Mouse (Mus musculus) gastrocnemius, postnatal 36 days (tissue): ENCODE measurements around the gene Acsm1. TPM values are rescaled to one million over a fixed set of nuclear protein-coding genes. Genes with fewer than 3 reads are reported as not detected.

Experiments
- DNase-seq, 2 experiments: peaks; one replicate each; pipeline ENCODE4 v3.0.0; 2022
- intact Hi-C: fragments of 180-260 bp; cut with DNase I; formaldehyde crosslinking; loops from one replicate; pipeline ENCODE4 v1.15.1; 2025
- total RNA-seq, 2 experiments: library from RNA; stranded (reverse); gene quantifications; 2 replicates each; pipeline ENCODE4 v1.2.3; 2021

The Acsm1 gene
- total RNA-seq, 2 experiments from 2014 or later = not detected

DNA sequence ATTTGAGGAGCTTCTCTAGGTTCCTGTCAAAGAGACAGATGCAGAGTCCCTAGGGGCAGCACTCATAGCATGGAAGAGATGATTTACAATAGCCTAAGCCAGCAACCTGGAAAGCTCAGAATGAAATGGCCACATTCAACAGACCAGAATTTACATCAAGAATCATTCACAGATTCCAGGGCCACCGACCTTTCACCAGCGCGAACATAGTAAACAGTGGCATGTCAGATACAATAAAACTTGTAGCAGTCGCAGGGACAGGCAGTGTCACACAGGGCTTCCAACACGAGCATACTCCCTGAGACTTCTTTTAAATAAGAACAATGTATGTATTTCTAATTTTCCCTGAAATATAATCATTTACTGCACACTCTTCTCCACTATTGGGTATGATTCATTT is 63.6 kb downstream of the Acsm1 start:
- intact Hi-C loops = no loop called here
- DNase-seq = no peak

DNA sequence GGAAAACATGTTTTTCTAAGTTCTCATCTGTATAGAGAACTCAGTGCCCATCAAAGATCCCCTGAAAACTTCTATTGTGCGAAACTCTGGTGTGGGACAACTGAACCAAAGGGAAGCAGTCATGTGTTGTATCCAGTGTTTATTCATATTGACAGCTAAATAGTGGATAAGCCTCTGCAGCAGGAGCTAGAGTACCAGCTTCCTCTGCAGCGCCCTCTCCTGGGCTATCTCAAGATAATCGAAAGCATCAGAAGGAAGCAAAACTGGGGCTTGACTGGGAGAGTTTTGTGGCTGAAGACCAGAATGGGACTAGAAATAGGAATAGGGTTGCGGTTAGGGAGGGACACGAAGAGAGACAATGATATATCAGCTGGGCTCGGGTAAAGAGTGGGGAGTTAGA is 64.1 kb downstream of the Acsm1 start:
- no peak for DNase-seq
- intact Hi-C loops = no loop called here

DNA sequence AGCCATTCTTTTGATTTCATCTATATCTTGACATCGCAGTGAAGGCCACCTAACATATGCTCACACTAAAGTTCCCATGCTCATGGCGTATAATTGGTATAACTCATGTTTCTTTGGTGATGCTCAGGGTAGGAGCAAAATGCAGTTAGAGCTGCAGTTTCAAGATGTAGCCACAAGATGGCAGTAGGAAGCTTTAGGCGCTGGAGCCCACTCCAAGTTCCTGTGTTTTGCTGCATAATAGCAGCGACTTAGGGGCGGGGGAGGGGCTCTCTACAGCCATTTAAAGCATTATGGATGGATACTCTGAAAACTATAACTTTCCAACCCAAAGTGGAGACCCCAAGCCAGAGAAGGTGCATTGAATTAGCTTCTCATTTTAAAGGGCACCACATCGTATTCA is 66.6 kb downstream of the Acsm1 start:
- intact Hi-C loops = no loop called here
- no peak for DNase-seq

DNA sequence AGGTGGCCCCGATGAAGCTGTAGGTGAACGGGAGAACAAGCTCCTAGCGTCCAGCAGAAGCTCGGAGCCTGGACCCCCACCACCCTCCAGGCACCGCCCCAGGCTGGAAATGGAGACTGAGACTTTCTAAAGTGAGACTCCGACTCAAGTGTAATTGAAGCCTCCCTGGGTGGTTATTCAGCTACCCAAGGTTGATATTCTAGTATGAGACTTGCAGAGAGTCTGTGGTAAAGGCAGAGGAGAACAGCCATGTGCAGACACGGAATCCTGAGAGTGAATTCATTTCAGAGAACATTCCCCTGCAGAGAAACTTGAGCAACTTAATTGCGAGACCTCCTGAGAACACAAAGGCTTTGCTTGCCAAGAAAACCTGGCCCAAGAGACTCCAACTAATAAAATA is 73.3 kb downstream of the Acsm1 start:
- intact Hi-C loops = no loop called here
- no peak for DNase-seq

DNA sequence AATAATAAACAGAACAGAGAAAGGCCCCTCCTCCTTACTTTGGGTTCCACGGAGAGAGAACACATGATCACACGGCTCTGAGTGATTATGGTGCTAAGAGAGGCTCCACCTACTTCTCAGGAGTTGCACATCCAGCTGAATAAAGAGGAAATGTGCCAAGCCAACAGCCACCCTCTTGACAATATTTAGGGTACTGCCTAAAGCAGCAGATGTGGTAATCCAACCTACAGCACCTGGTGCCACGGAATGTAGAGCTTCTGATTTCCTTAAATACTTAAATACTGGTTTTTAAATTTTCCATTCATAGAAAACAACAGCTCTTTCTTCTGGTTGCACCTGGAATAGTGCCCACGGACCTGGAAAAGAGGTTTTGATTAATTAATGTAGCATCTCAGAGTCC is 75.9 kb downstream of the Acsm1 start:
- intact Hi-C loops = no loop called here
- no peak for DNase-seq

DNA sequence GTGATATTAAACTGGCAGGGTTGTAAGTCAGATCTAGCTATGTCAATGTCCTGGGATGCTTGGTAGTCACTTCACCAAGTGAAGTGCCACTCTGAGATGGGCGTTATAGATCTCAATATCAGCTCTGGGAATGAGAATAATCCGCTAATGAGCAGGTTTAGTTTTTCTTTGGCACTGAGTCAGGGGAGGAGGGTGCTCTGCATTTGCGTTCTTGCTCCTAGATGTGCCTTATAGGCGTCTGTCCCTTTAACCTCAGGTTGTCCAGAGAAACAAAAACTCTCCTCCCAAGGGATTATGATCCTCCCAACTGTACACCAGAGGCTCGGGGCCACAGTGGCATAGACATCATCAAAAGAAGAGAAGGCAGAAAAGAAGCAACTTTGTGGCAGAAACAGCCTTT is 82.9 kb downstream of the Acsm1 start, which contains the start of gene Acsm4:
TSS of gene Acsm4 (plus strand) at position 301 of the 400 bp plus-strand sequence.
- DNase-seq = no peak
- intact Hi-C loops = no loop called here

DNA sequence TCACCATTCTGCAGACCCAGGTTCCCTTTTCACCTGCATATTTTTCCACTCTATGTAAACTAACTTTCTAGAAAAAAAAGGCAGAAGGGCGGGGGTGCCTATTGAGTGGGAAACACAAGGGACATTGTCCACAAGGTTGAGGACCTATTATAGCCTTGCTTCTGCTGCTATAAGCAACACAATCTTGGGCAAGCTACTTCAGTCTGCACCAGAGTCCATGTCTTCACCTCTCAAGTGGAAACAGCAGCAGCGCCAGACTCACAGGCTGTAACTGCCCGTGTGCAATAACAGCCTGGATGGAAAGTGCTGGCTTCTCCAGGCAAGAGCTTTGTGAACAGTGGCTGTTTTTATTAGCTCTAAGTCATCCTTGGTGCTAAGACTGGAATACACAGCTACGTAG is 85.5 kb downstream of the Acsm1 start:
- intact Hi-C loops = no loop called here
- no peak for DNase-seq

DNA sequence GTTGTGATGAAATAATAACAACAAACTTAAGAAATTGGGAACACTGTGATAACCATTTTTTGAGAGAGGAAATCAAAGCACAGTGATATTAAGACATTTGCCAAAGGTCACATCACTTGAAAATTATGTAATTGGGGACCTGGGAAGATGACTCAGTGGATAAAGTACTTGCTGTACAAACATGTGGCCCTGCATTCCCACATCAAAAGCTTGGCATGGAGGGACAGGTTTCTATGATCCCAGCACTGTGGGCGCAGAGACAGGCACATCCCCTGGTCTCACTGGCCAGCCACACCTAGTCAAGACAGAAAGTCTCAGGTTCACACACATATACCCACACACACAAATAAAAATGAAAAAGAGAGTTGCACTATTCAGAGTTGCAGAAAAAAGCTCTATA is 88.1 kb downstream of the Acsm1 start:
- no peak for DNase-seq
- intact Hi-C loops = no loop called here

Other genes starting within 250 kb of the Acsm1 start
- gene Gp2, start 147.7 kb upstream of the Acsm1 start, total RNA-seq = not detected
- not detected for gene Umod, start 127.7 kb upstream of the Acsm1 start, total RNA-seq
- under 1 TPM; 0.15 to 0.20 TPM for gene Acsm5, start 87.6 kb upstream of the Acsm1 start, total RNA-seq
- gene Pdilt, start 83.5 kb upstream of the Acsm1 start, total RNA-seq = not detected
- gene Acsm2, start 52.7 kb upstream of the Acsm1 start, total RNA-seq = not detected
- gene Acsm4, start 83.0 kb downstream of the Acsm1 start, total RNA-seq = not detected
- 10 to 100 TPM; 11.4 to 15.9 TPM for gene Thumpd1, start 113.8 kb downstream of the Acsm1 start, total RNA-seq
- gene Acsm3, start 153.9 kb downstream of the Acsm1 start, total RNA-seq = under 1 TPM; 0.25 to 0.54 TPM
- 1 to 10 TPM in 1 of 2 experiments, under 1 TPM in 1; 0.54 to 1.6 TPM for gene Rexo5, start 187.0 kb downstream of the Acsm1 start, total RNA-seq
- 1 to 10 TPM in 1 of 2 experiments, under 1 TPM in 1; 0.54 to 1.5 TPM for gene Eri2, start 187.0 kb downstream of the Acsm1 start, total RNA-seq